Mouse (Mus musculus) midbrain, embryonic 16.5 days (tissue): Measurements from ENCODE around the gene Znrd1. TPM values are rescaled to one million over a fixed set of nuclear protein-coding genes. Genes with fewer than 3 reads are reported as not detected.

Source experiments
- ATAC-seq: fragments of 200-750 bp; cut with Nextera tagmentation; 2 replicates; pipeline ENCODE4 v1.8.0; 2017; ENCODE audit warnings: moderate TSS enrichment
- H3K27ac ChIP-seq: fragments of 300-500 bp; sonication (generic); 2 replicates; pipeline ENCODE4 v1.5.1; 2014; ENCODE audit warnings: mild to moderate bottlenecking, low read length, mixed read lengths
- H3K27me3 ChIP-seq: fragments of 300-500 bp; sonication (generic); 2 replicates; pipeline ENCODE4 v1.6.1; 2014; ENCODE audit warnings: low read depth, low read length, mixed read lengths; ENCODE audit not compliant: control insufficient read depth, insufficient read depth
- H3K36me3 ChIP-seq: fragments of 300-500 bp; sonication (generic); 2 replicates; pipeline ENCODE4 v1.6.1; 2014; ENCODE audit warnings: mild to moderate bottlenecking, low read length, moderate library complexity, mixed read lengths; ENCODE audit not compliant: control insufficient read depth, insufficient read depth
- H3K4me1 ChIP-seq: fragments of 300-500 bp; sonication (generic); 2 replicates; pipeline ENCODE4 v1.6.1; 2014; ENCODE audit warnings: mild to moderate bottlenecking, low read length, mixed read lengths; ENCODE audit not compliant: control insufficient read depth, insufficient read depth
- H3K4me2 ChIP-seq: fragments of 300-500 bp; sonication (generic); 2 replicates; pipeline ENCODE4 v1.6.1; 2014; ENCODE audit warnings: mild to moderate bottlenecking, low read length, mixed read lengths
- H3K4me3 ChIP-seq: fragments of 300-500 bp; sonication (generic); 2 replicates; pipeline ENCODE4 v1.5.1; 2014; ENCODE audit warnings: low read depth, mild to moderate bottlenecking, low read length, moderate library complexity, mixed read lengths
- H3K9ac ChIP-seq: fragments of 300-500 bp; sonication (generic); 2 replicates; pipeline ENCODE4 v1.6.1; 2014; ENCODE audit warnings: low read depth, low read length, mixed read lengths
- H3K9me3 ChIP-seq: fragments of 300-500 bp; sonication (generic); replicated peaks from 2 replicates; pipeline ENCODE4 v1.6.1; 2014; ENCODE audit warnings: mild to moderate bottlenecking, low read length, mixed read lengths; ENCODE audit not compliant: control insufficient read depth, poor library complexity, severe bottlenecking
- WGBS: fragments of 180-500 bp; shearing (Covaris S2); extraction: QIAGEN DNeasy Blood & Tissue Kit; methylation state at CpG from one replicate; pipeline ENCODE4 v1.1.7; 2014; 5-methylcytosine and 5-hydroxymethylcytosine counted together
- polyA plus RNA-seq: library from polyadenylated mRNA; unstranded; fragments of >200 nt; fragmentation: Nextera tagmentation; extraction: Ambion mirVana; gene quantifications from 2 replicates; pipeline ENCODE4 v1.2.1, GENCODE M21; 2015

The Znrd1 gene
- polyA plus RNA-seq, 1 experiment from 2014 or later: 47.3 TPM

DNA sequence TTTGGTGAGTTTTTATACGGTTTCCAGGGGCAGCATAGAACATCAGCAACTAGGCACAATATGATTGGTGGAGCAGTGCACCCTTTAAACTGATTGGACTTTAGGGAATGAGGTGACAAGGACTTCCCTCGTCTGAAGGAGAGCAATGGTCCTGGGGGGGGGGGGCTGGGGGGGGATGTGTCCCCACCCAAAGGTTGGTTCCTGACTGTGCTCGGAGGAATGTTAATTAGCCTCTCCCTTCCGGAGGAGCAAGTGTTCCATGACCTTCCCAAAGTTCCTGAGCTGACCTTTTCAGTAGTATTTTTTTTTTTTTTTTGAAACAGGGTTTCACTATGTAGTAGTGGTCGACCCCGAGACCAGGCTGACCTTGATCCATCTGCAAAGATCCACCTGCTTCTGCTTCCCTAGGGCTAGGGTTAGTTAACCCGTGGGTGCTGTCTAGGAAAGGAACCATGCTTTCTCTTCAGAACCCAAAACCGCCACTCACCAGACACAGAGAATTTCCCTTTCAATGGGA is 15.0 kb upstream of the Znrd1 start:
- 81% methylated on average over 8 of the region's 8 CpGs for WGBS
- Histone ChIP-seq H3K27ac (no peak overlapping the region), H3K36me3 (no peaks in the 10 kb centered on the region), H3K9me3 (no peaks in the 10 kb centered on the region), H3K4me1 (no peaks in the 10 kb centered on the region), H3K4me3 (no peak overlapping the region), H3K4me2 (no peak overlapping the region), H3K27me3 (no peaks in the 10 kb centered on the region), H3K9ac (no peak overlapping the region)
- ATAC-seq: no peak

DNA sequence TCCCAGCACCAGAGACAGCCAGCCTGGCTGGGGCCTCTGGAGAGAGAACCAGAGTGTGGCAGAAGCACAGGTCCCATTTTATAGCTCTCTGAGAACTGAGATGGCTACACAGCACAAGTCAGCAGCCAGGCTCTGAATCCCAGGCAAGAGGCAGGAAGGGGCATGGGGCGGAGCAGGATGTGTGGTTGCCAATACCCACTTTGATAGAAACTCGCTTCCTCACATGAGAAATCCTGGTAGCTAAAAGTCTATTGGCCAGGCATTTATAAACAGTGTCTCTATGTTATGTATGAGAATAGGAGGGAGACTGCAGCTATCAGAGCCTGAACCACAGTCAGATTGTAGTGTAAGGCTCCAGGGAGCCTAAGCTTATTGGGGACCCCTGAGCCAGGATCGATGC is 14.4 kb upstream of the Znrd1 start:
- Histone ChIP-seq H3K27me3 (no peaks in the 10 kb centered on the region), H3K4me1 (no peaks in the 10 kb centered on the region), H3K36me3 (no peaks in the 10 kb centered on the region), H3K4me2 (no peak overlapping the region), H3K9me3 (no peaks in the 10 kb centered on the region), H3K4me3 (no peak overlapping the region), H3K27ac (no peak overlapping the region), H3K9ac (no peak overlapping the region)
- WGBS: 90% methylated on average over 3 of the region's 3 CpGs
- no peak for ATAC-seq

DNA sequence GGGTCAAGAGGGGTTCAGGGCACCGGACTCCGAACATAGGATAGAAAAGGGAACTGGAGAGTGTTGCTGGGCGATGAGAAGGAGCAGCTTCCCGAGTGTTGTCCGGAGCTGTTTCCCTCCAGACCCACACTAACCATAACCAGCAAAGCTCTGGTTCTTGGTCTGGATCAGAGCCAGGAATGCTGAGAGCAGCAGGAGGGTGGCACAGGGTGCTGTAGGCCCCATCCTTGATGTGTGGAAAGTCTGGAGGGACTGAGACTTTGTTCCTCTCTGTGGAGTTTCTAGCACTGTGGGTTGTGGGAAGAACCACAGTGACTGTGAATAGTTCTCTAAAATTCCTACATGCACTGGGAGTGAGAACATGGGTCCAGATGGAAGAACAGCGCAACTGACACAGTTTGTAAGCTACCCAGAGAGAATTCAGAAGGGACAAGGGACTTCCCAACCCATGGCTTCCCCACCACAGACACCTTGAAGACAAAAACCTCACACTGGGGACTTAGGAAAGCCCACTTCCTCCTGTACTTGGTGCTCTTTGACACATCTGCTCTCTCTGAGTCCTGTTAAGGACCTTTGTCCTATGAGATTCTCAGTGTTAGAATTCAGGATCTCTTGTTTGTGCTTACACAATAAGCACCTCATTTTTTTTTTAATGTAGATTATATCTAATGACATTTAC is 13.0 kb upstream of the Znrd1 start:
- H3K9me3 ChIP-seq: no peaks in the 10 kb centered on the region
- no peaks in the 10 kb centered on the region for H3K36me3 ChIP-seq
- no peak overlapping the region for H3K27ac ChIP-seq
- H3K9ac ChIP-seq: no peak overlapping the region
- ATAC-seq: no peak
- no peaks in the 10 kb centered on the region for H3K4me1 ChIP-seq
- 82% methylated on average over 6 of the region's 6 CpGs for WGBS
- no peak overlapping the region for H3K4me2 ChIP-seq
- H3K27me3 ChIP-seq: no peaks in the 10 kb centered on the region
- no peak overlapping the region for H3K4me3 ChIP-seq

DNA sequence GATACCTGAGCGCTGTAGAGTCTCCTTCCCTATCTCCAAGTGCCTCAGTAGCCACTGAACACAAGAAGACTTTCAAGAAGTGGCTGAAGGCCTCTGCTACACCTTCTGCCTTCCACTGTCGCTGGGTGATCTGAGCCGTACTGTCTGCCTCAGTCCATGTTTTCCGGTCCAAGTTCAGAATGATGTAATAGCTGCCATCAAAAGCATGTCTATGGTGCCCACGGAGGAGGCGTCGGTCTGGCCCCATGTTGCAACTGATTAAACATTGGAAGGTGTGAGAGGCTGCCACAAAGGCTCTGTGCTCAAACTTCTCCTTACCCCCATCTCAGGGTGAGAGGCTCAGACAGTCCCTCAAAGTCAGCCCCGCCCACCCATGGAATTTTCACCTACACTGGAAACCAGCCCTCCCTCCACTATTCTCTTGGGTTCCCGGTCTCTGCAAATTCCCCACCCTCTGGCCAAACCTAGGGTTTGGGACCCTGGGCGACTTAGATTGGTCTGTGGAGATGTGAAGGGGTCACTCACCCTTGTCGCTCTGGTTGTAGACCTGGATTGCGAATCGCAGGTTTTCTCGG is 12.0 kb upstream of the Znrd1 start:
- Histone ChIP-seq H3K4me3 (no peak overlapping the region), H3K27me3 (no peaks in the 10 kb centered on the region)
- 90% methylated on average over 14 of the region's 14 CpGs for WGBS

DNA sequence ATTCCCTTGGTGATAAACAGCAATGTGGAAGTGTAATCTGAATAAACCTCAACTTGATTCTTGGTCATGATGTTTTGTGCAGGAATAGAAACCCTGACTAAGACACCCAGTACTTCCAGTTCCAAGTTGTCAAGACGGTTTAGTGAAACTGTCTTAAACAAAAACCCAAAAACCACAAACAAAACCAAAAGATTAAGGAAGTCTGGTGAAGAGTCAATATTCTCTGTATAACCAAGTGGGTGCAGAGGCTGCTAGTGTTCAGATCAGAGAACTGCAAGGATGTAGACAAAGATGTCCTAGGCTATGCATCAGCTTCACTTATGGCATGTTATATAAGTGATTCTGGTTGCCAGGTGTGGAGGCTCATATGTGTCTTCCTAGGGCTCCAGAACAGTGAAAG is 8.5 kb upstream of the Znrd1 start:
- no peak overlapping the region for H3K4me3 ChIP-seq
- ATAC-seq: no peak
- H3K9me3 ChIP-seq: no peaks in the 10 kb centered on the region
- no peak overlapping the region for H3K27ac ChIP-seq
- H3K27me3 ChIP-seq: no peaks in the 10 kb centered on the region
- H3K4me1 ChIP-seq: no peaks in the 10 kb centered on the region
- no peak overlapping the region for H3K4me2 ChIP-seq
- H3K9ac ChIP-seq: no peak overlapping the region
- 93% methylated on average over 1 of the region's 1 CpGs for WGBS
- H3K36me3 ChIP-seq: no peaks in the 10 kb centered on the region

More for the DNA sequence above, 12.0 kb upstream of the Znrd1 start:
- Histone ChIP-seq H3K9ac (no peak overlapping the region), H3K4me1 (no peaks in the 10 kb centered on the region), H3K9me3 (no peaks in the 10 kb centered on the region), H3K36me3 (no peaks in the 10 kb centered on the region), H3K27ac (no peak overlapping the region), H3K4me2 (no peak overlapping the region)
- no peak for ATAC-seq

DNA sequence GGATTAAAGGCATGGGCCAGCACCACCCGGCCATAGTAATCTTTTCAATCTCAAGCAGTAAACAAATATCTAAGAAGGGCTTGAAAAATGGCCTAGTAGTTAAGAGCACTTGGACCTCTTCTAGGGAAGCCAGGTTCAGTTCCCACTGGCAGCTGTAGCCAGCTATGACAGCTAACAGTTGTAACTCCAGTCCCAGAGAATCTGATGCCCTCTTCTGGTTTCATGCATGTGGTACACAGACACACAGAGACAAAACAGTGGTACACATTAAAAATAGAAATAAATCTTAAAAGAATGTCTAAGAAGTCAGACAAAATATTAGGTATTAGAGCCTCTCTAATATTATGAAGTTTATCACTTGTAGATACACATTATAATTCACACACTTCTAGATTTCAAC is 2.8 kb upstream of the Znrd1 start:
- ATAC-seq: no peak
- no peaks in the 10 kb centered on the region for H3K36me3 ChIP-seq
- peaks cover 13% of the 10 kb centered on the region for H3K4me1 ChIP-seq
- no peaks in the 10 kb centered on the region for H3K9me3 ChIP-seq
- H3K9ac ChIP-seq: no peak overlapping the region
- WGBS: 72% methylated on average over 1 of the region's 1 CpGs
- H3K4me2 ChIP-seq: no peak overlapping the region
- H3K4me3 ChIP-seq: no peak overlapping the region
- no peaks in the 10 kb centered on the region for H3K27me3 ChIP-seq
- no peak overlapping the region for H3K27ac ChIP-seq

DNA sequence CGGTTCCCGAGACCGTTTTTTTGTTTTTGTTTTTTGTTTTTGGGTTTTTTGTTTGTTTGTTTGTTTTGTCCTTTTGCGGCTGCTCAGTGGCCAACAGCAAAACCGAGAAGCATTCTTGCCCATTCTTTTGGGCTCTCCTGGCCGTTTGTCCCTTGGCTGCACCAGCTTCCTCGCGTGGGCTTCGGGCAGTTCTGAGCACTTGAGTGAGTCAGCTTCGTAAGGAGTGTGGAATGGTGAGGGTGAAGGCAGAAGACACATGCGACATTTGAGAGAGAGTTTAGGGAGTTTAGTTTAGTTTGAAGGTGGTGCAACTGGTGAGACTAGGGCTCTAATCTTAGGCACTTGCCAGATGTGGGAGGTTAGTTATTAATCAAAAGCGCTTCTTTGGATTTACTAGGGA is 525 bp upstream of the Znrd1 start:
- peak; percentile 11; the same call in 1 of the 2 replicates for ATAC-seq
- 9% methylated on average over 12 of the region's 12 CpGs for WGBS
- H3K9me3 ChIP-seq: no peaks in the 10 kb centered on the region
- peak overlapping the region; percentile 78 for H3K9ac ChIP-seq
- peak overlapping the region; percentile 85 for H3K4me2 ChIP-seq
- peaks cover 13% of the 10 kb centered on the region for H3K4me1 ChIP-seq
- peak overlapping the region; percentile 68 for H3K27ac ChIP-seq
- no peaks in the 10 kb centered on the region for H3K27me3 ChIP-seq
- no peaks in the 10 kb centered on the region for H3K36me3 ChIP-seq
- H3K4me3 ChIP-seq: peak overlapping the region; percentile 74

DNA sequence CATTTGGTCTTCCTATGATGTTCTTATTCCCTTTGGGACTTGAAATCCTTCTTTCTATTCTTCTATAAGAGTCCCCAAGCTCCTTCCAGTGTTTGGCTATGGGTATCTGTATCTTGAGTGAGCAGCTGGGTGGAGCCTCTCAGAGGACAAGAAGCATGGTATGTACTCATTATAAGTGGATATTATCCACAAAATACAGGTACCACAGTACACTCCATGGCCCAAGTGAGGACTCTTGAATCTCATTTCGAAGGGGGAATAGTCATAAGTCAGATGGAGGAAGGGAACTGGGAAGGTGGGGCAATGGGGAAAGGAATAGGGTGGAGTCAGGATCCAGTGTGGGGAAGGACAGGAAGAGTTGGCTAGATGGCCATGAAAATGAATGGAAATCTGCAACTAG is 5.3 kb downstream of the Znrd1 start:
- Histone ChIP-seq H3K4me1 (peaks cover 16% of the 10 kb centered on the region), H3K9me3 (no peaks in the 10 kb centered on the region), H3K9ac (no peak overlapping the region), H3K27me3 (no peaks in the 10 kb centered on the region), H3K4me3 (no peak overlapping the region), H3K36me3 (peaks cover 5% of the 10 kb centered on the region; the same call in 1 of the 2 replicates), H3K4me2 (no peak overlapping the region), H3K27ac (no peak overlapping the region)
- WGBS: 97% methylated on average over 1 of the region's 1 CpGs
- no peak for ATAC-seq

DNA sequence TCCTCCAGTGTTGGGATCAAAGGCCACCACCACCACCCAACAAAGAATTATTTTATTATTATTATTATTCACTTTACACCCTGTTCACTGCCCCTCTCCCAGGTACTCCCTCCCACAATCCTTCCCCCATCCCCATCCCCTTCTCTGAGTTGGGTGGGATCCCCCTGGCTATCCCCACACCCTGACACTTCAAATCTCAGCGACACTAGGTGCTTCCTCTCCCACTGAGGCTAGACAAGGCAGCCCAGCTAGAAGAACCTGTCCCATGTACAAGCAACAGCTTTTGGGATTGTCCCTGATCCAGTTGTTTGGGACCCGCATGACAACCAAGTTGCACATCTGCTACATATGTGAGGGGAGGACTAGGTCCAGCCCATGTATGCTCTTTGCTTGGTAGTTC is 5.7 kb downstream of the Znrd1 start:
- ATAC-seq: no peak
- Histone ChIP-seq H3K9me3 (no peaks in the 10 kb centered on the region), H3K4me3 (no peak overlapping the region), H3K4me1 (peaks cover 14% of the 10 kb centered on the region), H3K27ac (no peak overlapping the region), H3K36me3 (peaks cover 5% of the 10 kb centered on the region; the same call in 1 of the 2 replicates), H3K4me2 (no peak overlapping the region), H3K9ac (no peak overlapping the region), H3K27me3 (no peaks in the 10 kb centered on the region)
- WGBS: 94% methylated on average over 2 of the region's 2 CpGs
